Mouse (Mus musculus) brain, embryonic 14.5 days (tissue): ENCODE data around the gene Olfr559.

Experiments used
- CTCF ChIP-seq: fragments of 200-500 bp; IDR thresholded peaks from 2 replicates; pipeline ENCODE4 v1.5.1; 2012; ENCODE audit warnings: inconsistent platforms, mild to moderate bottlenecking, moderate library complexity, borderline replicate concordance; ENCODE audit not compliant: insufficient read depth, insufficient read length; ENCODE audit errors: extremely low read depth
- POLR2A ChIP-seq: fragments of 200-500 bp; IDR thresholded peaks from 2 replicates; pipeline ENCODE4 v1.6.1; 2012; ENCODE audit warnings: mild to moderate bottlenecking, inconsistent platforms, borderline replicate concordance; ENCODE audit not compliant: poor library complexity, insufficient read depth, insufficient read length, severe bottlenecking; ENCODE audit errors: extremely low read depth

DNA sequence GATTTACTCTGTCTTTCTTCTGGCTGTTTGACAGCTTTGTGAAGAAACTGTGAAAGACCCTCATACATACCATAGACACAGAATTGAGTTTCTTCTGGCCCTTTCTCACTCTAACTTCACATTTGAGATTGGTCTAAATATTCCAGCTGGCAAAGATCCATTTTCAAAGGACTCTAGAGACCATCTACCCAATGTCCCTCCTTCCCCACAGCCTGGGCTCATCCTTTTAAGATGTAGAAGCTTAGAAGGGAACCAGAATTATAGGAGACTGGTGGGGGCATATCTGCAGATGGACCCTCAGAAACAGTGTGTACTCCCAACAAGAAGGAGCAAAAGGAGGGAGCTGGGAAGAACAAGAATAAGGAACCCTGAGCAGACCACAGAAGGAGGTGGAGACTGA, 25.4 kb downstream of the Olfr559 start, which contains the start of gene Olfr558:
- no peak for TF ChIP-seq POLR2A
- no peak for TF ChIP-seq CTCF
